In the genomic region with DNA sequence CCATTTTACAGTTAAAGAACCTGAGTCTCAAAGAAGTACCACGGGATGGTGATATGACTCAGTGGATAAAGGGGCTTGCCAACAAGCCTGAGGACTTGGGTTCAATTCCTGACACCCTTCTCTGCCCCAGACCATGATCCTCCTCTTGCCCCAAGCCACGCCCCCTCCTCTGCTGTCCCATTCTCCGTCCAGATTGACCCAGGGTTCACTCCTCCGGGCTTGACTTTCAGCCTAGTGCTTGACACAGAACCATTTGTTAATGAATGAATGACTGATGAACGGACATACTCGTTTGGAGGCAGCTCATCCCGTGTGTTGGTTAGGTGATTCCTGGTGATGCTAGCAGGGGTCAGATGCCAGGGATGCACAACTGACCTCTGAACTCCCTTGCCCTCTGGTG, we compare ENCODE assay signal across 9 mouse cellular contexts. TPM values are rescaled to one million over a fixed set of nuclear protein-coding genes. Genes with fewer than 3 reads are reported as not detected.
DNase-seq lines count a peak whose midpoint lies in the region; ATAC-seq and TF ChIP-seq lines count a peak whose summit lies in the region.
"Had no signal": no experiment of that assay in that cellular context is flagged by ENCODE, and none has a peak within 500 bp of the region (broad histone marks: within the 10 kb centered on the region; RNA-seq: fewer than 3 reads in every experiment).

No protein-coding gene starts in this region.

- peak overlapping the region; percentile 68; the same call in 1 of the 2 replicates for H3K4me3 ChIP-seq in forebrain, embryonic 11.5 days (ENCODE audit: low read depth, low read length)
- no peak overlapping the region for H3K4me3 ChIP-seq in forebrain, embryonic 16.5 days (replicated peaks; ENCODE audit: low read length)
- peak overlapping the region; percentile 71; the same call in 1 of the 2 replicates for H3K4me3 ChIP-seq in lung, embryonic 14.5 days (ENCODE audit: low read depth, low read length)
- H3K4me3 ChIP-seq in kidney, embryonic 16.5 days (ENCODE audit: low read length): peak overlapping the region; percentile 75
- H3K4me3 ChIP-seq in neural tube, embryonic 15.5 days (replicated peaks): no peak overlapping the region; the same call in 1 of the 2 replicates
- H3K4me3 ChIP-seq in left cerebral cortex, adult 2 months: no peak overlapping the region

- no peak for DNase-seq in forebrain, embryonic 11.5 days (ENCODE audit: low spot score)
- DNase-seq in lung, embryonic 14.5 days: no peak
- no peak for DNase-seq in lung, postnatal 36 days
- no peak for DNase-seq in left cerebral cortex, adult 2 months (ENCODE audit: extremely low spot score in 1 of 2, low spot score in 2 of 2)
- DNase-seq in thymus, postnatal 25 days: no peak
- DNase-seq: right cerebral cortex, postnatal 14 days had no signal

- H3K27me3 ChIP-seq in forebrain, embryonic 11.5 days (ENCODE audit: control insufficient read depth, insufficient read depth, low read length): no peaks in the 10 kb centered on the region
- no peaks in the 10 kb centered on the region for H3K27me3 ChIP-seq in forebrain, embryonic 16.5 days (replicated peaks; ENCODE audit: control insufficient read depth, insufficient read depth, low read length)
- H3K27me3 ChIP-seq in lung, embryonic 14.5 days (ENCODE audit: insufficient read depth, low read length): peaks cover 7% of the 10 kb centered on the region; the same call in 1 of the 2 replicates
- H3K27me3 ChIP-seq in kidney, embryonic 16.5 days (ENCODE audit: insufficient read depth, low read length): no peaks in the 10 kb centered on the region
- H3K27me3 ChIP-seq in neural tube, embryonic 15.5 days (replicated peaks): no peaks in the 10 kb centered on the region

- no peaks in the 10 kb centered on the region for H3K9me3 ChIP-seq in forebrain, embryonic 11.5 days (ENCODE audit: control insufficient read depth, low read length)
- no peaks in the 10 kb centered on the region for H3K9me3 ChIP-seq in forebrain, embryonic 16.5 days (ENCODE audit: control insufficient read depth, low read length)
- no peaks in the 10 kb centered on the region for H3K9me3 ChIP-seq in lung, embryonic 14.5 days (ENCODE audit: low read depth, low read length)
- no peaks in the 10 kb centered on the region; the same call in 1 of the 2 replicates for H3K9me3 ChIP-seq in kidney, embryonic 16.5 days (ENCODE audit: low read length)
- no peaks in the 10 kb centered on the region for H3K9me3 ChIP-seq in neural tube, embryonic 15.5 days (replicated peaks)

- H3K36me3 ChIP-seq in forebrain, embryonic 11.5 days (ENCODE audit: control insufficient read depth, insufficient read depth, low read length): no peaks in the 10 kb centered on the region
- no peaks in the 10 kb centered on the region for H3K36me3 ChIP-seq in forebrain, embryonic 16.5 days (ENCODE audit: control insufficient read depth, insufficient read depth)
- H3K36me3 ChIP-seq in lung, embryonic 14.5 days (ENCODE audit: insufficient read depth): no peaks in the 10 kb centered on the region
- H3K36me3 ChIP-seq in kidney, embryonic 16.5 days (ENCODE audit: insufficient read depth, low read length): no peaks in the 10 kb centered on the region
- H3K36me3 ChIP-seq in neural tube, embryonic 15.5 days: no peaks in the 10 kb centered on the region

- peaks cover 4% of the 10 kb centered on the region for H3K4me1 ChIP-seq in forebrain, embryonic 11.5 days (replicated peaks; ENCODE audit: control insufficient read depth, insufficient read depth, low read length)
- H3K4me1 ChIP-seq in forebrain, embryonic 16.5 days (replicated peaks; ENCODE audit: control insufficient read depth, insufficient read depth, low read length): peaks cover 11% of the 10 kb centered on the region; the same call in 1 of the 2 replicates
- peaks cover 4% of the 10 kb centered on the region; the same call in 1 of the 2 replicates for H3K4me1 ChIP-seq in lung, embryonic 14.5 days (ENCODE audit: insufficient read depth)
- H3K4me1 ChIP-seq in kidney, embryonic 16.5 days (ENCODE audit: insufficient read depth, low read length): peaks cover 41% of the 10 kb centered on the region
- H3K4me1 ChIP-seq in neural tube, embryonic 15.5 days: peaks cover 25% of the 10 kb centered on the region

- H3K27ac ChIP-seq in forebrain, embryonic 11.5 days (ENCODE audit: low read depth, low read length): no peak overlapping the region
- H3K27ac ChIP-seq in forebrain, embryonic 16.5 days (ENCODE audit: low read length): no peak overlapping the region
- H3K27ac ChIP-seq in lung, embryonic 14.5 days (ENCODE audit: low read depth): no peak overlapping the region
- no peak overlapping the region for H3K27ac ChIP-seq in kidney, embryonic 16.5 days (ENCODE audit: low read length)
- H3K27ac ChIP-seq in neural tube, embryonic 15.5 days (replicated peaks): no peak overlapping the region
- no peak overlapping the region for H3K27ac ChIP-seq in left cerebral cortex, adult 2 months

- 64% methylated on average over 7 of the region's 7 CpGs for WGBS in forebrain, embryonic 11.5 days
- 72% methylated on average over 7 of the region's 7 CpGs for WGBS in forebrain, embryonic 16.5 days
- 54% methylated on average over 7 of the region's 7 CpGs for WGBS in lung, embryonic 14.5 days
- 42% methylated on average over 7 of the region's 7 CpGs for WGBS in kidney, embryonic 16.5 days
- 68% methylated on average over 7 of the region's 7 CpGs for WGBS in neural tube, embryonic 15.5 days

- no peak overlapping the region for H3K9ac ChIP-seq in forebrain, embryonic 11.5 days (ENCODE audit: low read length)
- no peak overlapping the region for H3K9ac ChIP-seq in forebrain, embryonic 16.5 days (replicated peaks; ENCODE audit: low read depth, low read length)
- 0 out of 2 replicates have a peak overlapping the region, but pooled peaks have one; percentile 66 for H3K9ac ChIP-seq in lung, embryonic 14.5 days
- no peak overlapping the region for H3K9ac ChIP-seq in kidney, embryonic 16.5 days (replicated peaks; ENCODE audit: low read length)
- H3K9ac ChIP-seq in neural tube, embryonic 15.5 days (replicated peaks): no peak overlapping the region

- intact Hi-C loops in left cerebral cortex, adult 2 months (cut with DNase I): no loop called here

- H3K4me2 ChIP-seq in forebrain, embryonic 11.5 days (ENCODE audit: low read depth, low read length, severe bottlenecking): peak overlapping the region; percentile 97
- no peak overlapping the region for H3K4me2 ChIP-seq in forebrain, embryonic 16.5 days (ENCODE audit: low read length)
- H3K4me2 ChIP-seq in lung, embryonic 14.5 days: peak overlapping the region; percentile 93
- peak overlapping the region; percentile 90 for H3K4me2 ChIP-seq in kidney, embryonic 16.5 days (replicated peaks; ENCODE audit: low read depth, low read length)
- peak overlapping the region; percentile 93 for H3K4me2 ChIP-seq in neural tube, embryonic 15.5 days

- TF ChIP-seq CTCF in lung, embryonic 14.5 days (IDR thresholded peaks at IDR 0.05; ENCODE audit: low read depth): no peak
- TF ChIP-seq CTCF in left cerebral cortex, adult 2 months (IDR thresholded peaks at IDR 0.05): no peak

- ATAC-seq in forebrain, embryonic 11.5 days (replicated peaks; ENCODE audit: low FRiP score): no peak
- no peak for ATAC-seq in forebrain, embryonic 16.5 days
- ATAC-seq in lung, embryonic 14.5 days (ENCODE audit: insufficient read depth): no peak
- no peak for ATAC-seq in kidney, embryonic 16.5 days (ENCODE audit: low FRiP score, low TSS enrichment)
- 0 out of 2 replicates have a peak, but pooled peaks have one; percentile 3 for ATAC-seq in neural tube, embryonic 15.5 days (ENCODE audit: low FRiP score)

RNA-seq across cellular contexts. Expression of a gene that starts 1.2 kb away (rescaled TPM):
- polyA plus RNA-seq in forebrain, embryonic 11.5 days (2014; fragmentation: Nextera tagmentation; extraction: Ambion mirVana): 2.2 and 3.4 TPM in 2 replicates
- 4.6 and 5.0 TPM in 2 replicates for polyA plus RNA-seq in forebrain, embryonic 16.5 days (2015; fragmentation: Nextera tagmentation; extraction: Ambion mirVana)
- polyA plus RNA-seq in lung, embryonic 14.5 days (2014; fragmentation: Nextera tagmentation; extraction: Ambion mirVana): 6.9 TPM in 2 replicates
- polyA plus RNA-seq in kidney, embryonic 16.5 days (2015; fragmentation: Nextera tagmentation; extraction: Ambion mirVana): 7.2 and 7.9 TPM in 2 replicates
- 3.0 and 5.5 TPM in 2 replicates for polyA plus RNA-seq in neural tube, embryonic 15.5 days (2015; fragmentation: Nextera tagmentation; extraction: Ambion mirVana)
- total RNA-seq in left cerebral cortex, adult 2 months (2021): 10 to 100 TPM; 39.6 to 45.1 TPM

RNA-seq across cellular contexts. Expression of a gene that starts 6.8 kb away (rescaled TPM):
- polyA plus RNA-seq in forebrain, embryonic 11.5 days (2014; fragmentation: Nextera tagmentation; extraction: Ambion mirVana): 0.20 TPM in 1 of 2 replicates, not detected in the other
- not detected in 2 replicates for polyA plus RNA-seq in forebrain, embryonic 16.5 days (2015; fragmentation: Nextera tagmentation; extraction: Ambion mirVana)
- polyA plus RNA-seq in lung, embryonic 14.5 days (2014; fragmentation: Nextera tagmentation; extraction: Ambion mirVana): not detected in 2 replicates
- 0.09 TPM in 1 of 2 replicates, not detected in the other for polyA plus RNA-seq in kidney, embryonic 16.5 days (2015; fragmentation: Nextera tagmentation; extraction: Ambion mirVana)
- polyA plus RNA-seq in neural tube, embryonic 15.5 days (2015; fragmentation: Nextera tagmentation; extraction: Ambion mirVana): not detected in 2 replicates
- not detected for total RNA-seq in left cerebral cortex, adult 2 months (2021)

Comparison
In these comparisons a context has a peak if more than half of its experiments do, and no peak if none do; other contexts are left out.
1. H3K4me3 ChIP-seq: peak in forebrain, embryonic 11.5 days (single experiment), lung, embryonic 14.5 days (single experiment) and kidney, embryonic 16.5 days (single experiment); none in forebrain, embryonic 16.5 days (single experiment), neural tube, embryonic 15.5 days (single experiment) and left cerebral cortex, adult 2 months (single experiment).